Mouse (Mus musculus): ENCODE measurements around the gene Tarbp1. TPM values are rescaled to one million over a fixed set of nuclear protein-coding genes. Genes with fewer than 3 reads are reported as not detected.

Tarbp1 gene
- polyA plus RNA-seq, 1 experiment = 6.0 TPM

GRCm38 (mm10) chr8:126387566-126387965 is 87.3 kb downstream of the Tarbp1 start:
- TF ChIP-seq CTCF (IDR thresholded peaks at IDR 0.05; ENCODE audit: borderline replicate concordance, insufficient read depth, low read length) (no peak), POLR2A (IDR thresholded peaks at IDR 0.05; ENCODE audit: low read depth, low read length) (no peak)
- Histone ChIP-seq H3K4me1 (ENCODE audit: control insufficient read depth, insufficient read depth, low read length) (no peaks in the 10 kb centered on the region), H3K27ac (ENCODE audit: insufficient read depth, low read length) (no peak overlapping the region), H3K4me3 (ENCODE audit: insufficient read depth, low read length) (no peak overlapping the region)

- no peak overlapping the region for H3K4me3 ChIP-seq (ENCODE audit: insufficient read depth, low read length)
These were observed 92.1 kb downstream of the Tarbp1 start for GRCm38 (mm10) chr8:126382749-126383148.

GRCm38 (mm10) chr8:126382216-126382615 is 92.6 kb downstream of the Tarbp1 start:
- H3K4me1 ChIP-seq (ENCODE audit: control insufficient read depth, insufficient read depth, low read length) = no peaks in the 10 kb centered on the region
- TF ChIP-seq POLR2A (IDR thresholded peaks at IDR 0.05; ENCODE audit: low read depth, low read length) (no peak), CTCF (IDR thresholded peaks at IDR 0.05; ENCODE audit: borderline replicate concordance, insufficient read depth, low read length) (no peak)
- H3K4me3 ChIP-seq (ENCODE audit: insufficient read depth, low read length) = no peak overlapping the region
- no peak overlapping the region for H3K27ac ChIP-seq (ENCODE audit: insufficient read depth, low read length)

More at GRCm38 (mm10) chr8:126382749-126383148, 92.1 kb downstream of the Tarbp1 start:
- Histone ChIP-seq H3K4me1 (ENCODE audit: control insufficient read depth, insufficient read depth, low read length) (no peaks in the 10 kb centered on the region), H3K27ac (ENCODE audit: insufficient read depth, low read length) (no peak overlapping the region)
- TF ChIP-seq POLR2A (IDR thresholded peaks at IDR 0.05; ENCODE audit: low read depth, low read length) = no peak
- peak; percentile 52; the same call in 1 of the 2 replicates for TF ChIP-seq CTCF (IDR thresholded peaks at IDR 0.05; ENCODE audit: borderline replicate concordance, insufficient read depth, low read length)

GRCm38 (mm10) chr8:126381299-126381698 is 93.6 kb downstream of the Tarbp1 start:
- H3K4me1 ChIP-seq (ENCODE audit: control insufficient read depth, insufficient read depth, low read length) = no peaks in the 10 kb centered on the region

GRCm38 (mm10) chr8:126380141-126380540 is 94.7 kb downstream of the Tarbp1 start:
- Histone ChIP-seq H3K4me3 (ENCODE audit: insufficient read depth, low read length) (no peak overlapping the region), H3K4me1 (ENCODE audit: control insufficient read depth, insufficient read depth, low read length) (no peaks in the 10 kb centered on the region), H3K27ac (ENCODE audit: insufficient read depth, low read length) (no peak overlapping the region)
- no peak for TF ChIP-seq POLR2A (IDR thresholded peaks at IDR 0.05; ENCODE audit: low read depth, low read length)
- TF ChIP-seq CTCF (IDR thresholded peaks at IDR 0.05; ENCODE audit: borderline replicate concordance, insufficient read depth, low read length) = no peak

More at GRCm38 (mm10) chr8:126381299-126381698, 93.6 kb downstream of the Tarbp1 start:
- no peak for TF ChIP-seq POLR2A (IDR thresholded peaks at IDR 0.05; ENCODE audit: low read depth, low read length)
- TF ChIP-seq CTCF (IDR thresholded peaks at IDR 0.05; ENCODE audit: borderline replicate concordance, insufficient read depth, low read length) = no peak
- Histone ChIP-seq H3K4me3 (ENCODE audit: insufficient read depth, low read length) (no peak overlapping the region), H3K27ac (ENCODE audit: insufficient read depth, low read length) (no peak overlapping the region)

- TF ChIP-seq POLR2A (IDR thresholded peaks at IDR 0.05; ENCODE audit: low read depth, low read length) (no peak), CTCF (IDR thresholded peaks at IDR 0.05; ENCODE audit: borderline replicate concordance, insufficient read depth, low read length) (no peak)
- H3K27ac ChIP-seq (ENCODE audit: insufficient read depth, low read length) = no peak overlapping the region
- no peaks in the 10 kb centered on the region for H3K4me1 ChIP-seq (ENCODE audit: control insufficient read depth, insufficient read depth, low read length)
- no peak overlapping the region for H3K4me3 ChIP-seq (ENCODE audit: insufficient read depth, low read length)
These were observed 95.3 kb downstream of the Tarbp1 start for GRCm38 (mm10) chr8:126379580-126379979.

Other genes starting within 250 kb of the Tarbp1 start
- gene Slc35f3, start 176.5 kb downstream of the Tarbp1 start, polyA plus RNA-seq (2011; ENCODE audit: insufficient read length, low read depth, missing spikeins) = not detected in 2 replicates
- 10.4 and 15.3 TPM in 2 replicates for gene Coa6, start 52.5 kb downstream of the Tarbp1 start, polyA plus RNA-seq (2011; ENCODE audit: insufficient read length, low read depth, missing spikeins)
- 58.6 and 74.8 TPM in 2 replicates for gene Irf2bp2, start 118.9 kb upstream of the Tarbp1 start, polyA plus RNA-seq (2011; ENCODE audit: insufficient read length, low read depth, missing spikeins)